Mouse (Mus musculus) erythroblast, embryonic 14.5 days (primary cell): ENCODE results near the gene Snrnp48.

Experiments
- GATA1 ChIP-seq: IDR thresholded peaks from 2 replicates; pipeline ENCODE4 v1.6.1; 2012; ENCODE audit warnings: low read length, inconsistent platforms, mixed read lengths
- TAL1 ChIP-seq: IDR thresholded peaks from 3 replicates; pipeline ENCODE4 v1.6.1; 2012; ENCODE audit warnings: low read length, inconsistent platforms, mixed read lengths

DNA sequence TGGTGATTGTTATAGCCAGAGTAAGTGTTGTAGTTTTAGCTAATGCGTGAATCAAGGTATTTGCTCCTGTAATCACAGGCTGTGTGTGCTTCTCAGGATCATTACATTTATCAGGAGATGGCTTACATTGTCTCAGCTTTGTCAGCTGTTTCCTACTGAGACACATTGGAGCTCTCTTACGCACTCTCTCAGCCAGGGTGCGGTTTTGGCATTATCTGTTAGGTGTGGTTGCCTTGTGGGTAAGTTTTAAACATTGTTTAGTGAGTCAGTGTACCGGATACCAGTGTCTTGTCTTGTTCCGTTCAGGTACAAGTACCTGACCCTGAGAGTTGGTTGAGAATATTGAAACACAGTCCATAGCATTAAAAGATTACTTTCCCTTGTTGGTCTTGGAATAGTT is 6.4 kb downstream of the Snrnp48 start:
- TF ChIP-seq GATA1 (no peak), TAL1 (no peak)
